Mouse (Mus musculus) lung, postnatal 0 days (tissue): ENCODE results near the gene Nkx6-2.

Source experiments
- CTCF ChIP-seq: IDR thresholded peaks from 2 replicates; pipeline ENCODE4 v1.5.1; 2016; ENCODE audit warnings: antibody characterized with exemption, mild to moderate bottlenecking
- EP300 ChIP-seq: IDR thresholded peaks from 2 replicates; pipeline ENCODE4 v1.6.1; 2016; ENCODE audit warnings: antibody characterized with exemption, mild to moderate bottlenecking, control low read depth

DNA sequence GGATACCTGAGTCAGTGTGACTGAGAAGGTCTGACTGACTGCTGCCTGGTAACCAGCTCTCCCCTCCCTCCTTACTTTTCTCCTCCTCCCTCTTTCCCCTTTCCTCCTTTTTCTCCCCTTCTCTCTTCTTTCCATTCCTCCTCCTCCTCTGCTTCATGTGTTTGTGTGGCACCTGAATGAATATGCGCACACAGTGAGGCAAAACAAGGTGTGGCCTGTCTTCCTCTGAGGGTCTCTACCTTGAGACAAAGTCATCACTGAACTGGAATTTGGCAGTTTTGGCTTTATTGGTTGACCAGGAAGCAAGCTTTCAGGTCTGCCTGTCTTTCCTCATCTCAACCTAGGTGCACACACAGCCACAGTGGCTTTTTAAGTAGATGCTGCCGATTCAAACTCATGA is 45.8 kb downstream of the Nkx6-2 start:
- TF ChIP-seq EP300 = no peak
- no peak for TF ChIP-seq CTCF
